Mouse (Mus musculus) liver, embryonic 16.5 days (tissue): ENCODE data around the gene Lgals12. TPM values are rescaled to one million over a fixed set of nuclear protein-coding genes. Genes with fewer than 3 reads are reported as not detected.

Source experiments
- ATAC-seq: fragments of 200-750 bp; cut with Nextera tagmentation; 2 replicates; pipeline ENCODE4 v1.8.0; 2017; ENCODE audit warnings: low read depth, mild to moderate bottlenecking, moderate number of reproducible peaks, moderate library complexity
- H3K27ac ChIP-seq: fragments of 300-500 bp; sonication (generic); 2 replicates; pipeline ENCODE4 v1.5.1; 2014; ENCODE audit warnings: mild to moderate bottlenecking, low read length
- H3K27me3 ChIP-seq: fragments of 300-500 bp; sonication (generic); 2 replicates; pipeline ENCODE4 v1.6.1; 2014; ENCODE audit warnings: low read depth, low read length, mixed read lengths; ENCODE audit not compliant: control insufficient read depth, insufficient read depth
- H3K36me3 ChIP-seq: fragments of 300-500 bp; sonication (generic); 2 replicates; pipeline ENCODE4 v1.6.1; 2014; ENCODE audit warnings: mild to moderate bottlenecking; ENCODE audit not compliant: control insufficient read depth, insufficient read depth
- H3K4me1 ChIP-seq: fragments of 300-500 bp; sonication (generic); 2 replicates; pipeline ENCODE4 v1.6.1; 2014; ENCODE audit warnings: low read depth, low read length, mixed read lengths; ENCODE audit not compliant: control insufficient read depth
- H3K4me2 ChIP-seq: fragments of 300-500 bp; sonication (generic); 2 replicates; pipeline ENCODE4 v1.6.1; 2014; ENCODE audit warnings: low read depth, low read length, mixed read lengths
- H3K4me3 ChIP-seq: fragments of 300-500 bp; sonication (generic); 2 replicates; pipeline ENCODE4 v1.5.1; 2014; ENCODE audit warnings: low read depth, mild to moderate bottlenecking, low read length
- H3K9ac ChIP-seq: fragments of 300-500 bp; sonication (generic); 2 replicates; pipeline ENCODE4 v1.6.1; 2014; ENCODE audit warnings: low read depth, low read length
- H3K9me3 ChIP-seq: fragments of 300-500 bp; sonication (generic); replicated peaks from 2 replicates; pipeline ENCODE4 v1.6.1; 2016; ENCODE audit warnings: low read length; ENCODE audit not compliant: control insufficient read depth
- WGBS: fragments of 180-500 bp; shearing (Covaris S2); extraction: QIAGEN DNeasy Blood & Tissue Kit; methylation state at CpG from one replicate; pipeline ENCODE4 v1.1.7; 2014; ENCODE audit not compliant: insufficient replicate concordance; 5-methylcytosine and 5-hydroxymethylcytosine counted together
- polyA plus RNA-seq: library from polyadenylated mRNA; unstranded; fragments of >200 nt; fragmentation: Nextera tagmentation; extraction: Ambion mirVana; gene quantifications from 2 replicates; pipeline ENCODE4 v1.2.1, GENCODE M21; 2015

The Lgals12 gene
- polyA plus RNA-seq, 1 experiment from 2014 or later, result 0.05 TPM

- Histone ChIP-seq H3K27me3 (peaks cover 18% of the 10 kb centered on the region), H3K4me2 (peak within 1 kb of the TSS; percentile 60), H3K4me1 (no peaks in the 10 kb centered on the region; the same call in 1 of the 2 replicates), H3K36me3 (no peaks in the 10 kb centered on the region), H3K9ac (no peak within 1 kb of the TSS), H3K27ac (no peak within 1 kb of the TSS), H3K4me3 (peak within 1 kb of the TSS; percentile 35), H3K9me3 (no peaks in the 10 kb centered on the region)
- 3% methylated on average over 54 of the region's 54 CpGs for WGBS
- no peak for ATAC-seq
Observed at GRCm38 (mm10) chr19:7611942-7612757, 5.2 kb upstream of the Lgals12 start, which contains the start of gene Hrasls5. Gene Hrasls5, plus strand, starts transcription at chr19:7612541.

- Histone ChIP-seq H3K9me3 (no peaks in the 10 kb centered on the region), H3K9ac (no peak overlapping the region), H3K4me1 (no peaks in the 10 kb centered on the region; the same call in 1 of the 2 replicates), H3K4me2 (no peak overlapping the region), H3K27me3 (peaks cover 13% of the 10 kb centered on the region), H3K36me3 (no peaks in the 10 kb centered on the region), H3K27ac (no peak overlapping the region), H3K4me3 (no peak overlapping the region)
- 51% methylated on average over 7 of the region's 7 CpGs for WGBS
- ATAC-seq, result no peak
Observed at GRCm38 (mm10) chr19:7607690-7608201, 753 bp upstream of the Lgals12 start.

GRCm38 (mm10) chr19:7605930-7606783 lies 836 bp downstream of the Lgals12 start:
- Histone ChIP-seq H3K9ac (no peak overlapping the region), H3K27me3 (no peaks in the 10 kb centered on the region; the same call in none of the 2 replicates), H3K4me2 (peak overlapping the region; percentile 28), H3K4me3 (no peak overlapping the region), H3K4me1 (no peaks in the 10 kb centered on the region), H3K9me3 (no peaks in the 10 kb centered on the region), H3K36me3 (no peaks in the 10 kb centered on the region), H3K27ac (no peak overlapping the region)
- no peak for ATAC-seq
- WGBS, result 6% methylated on average over 15 of the region's 15 CpGs

- Histone ChIP-seq H3K27me3 (no peaks in the 10 kb centered on the region; the same call in none of the 2 replicates), H3K27ac (no peak overlapping the region), H3K4me1 (no peaks in the 10 kb centered on the region), H3K4me3 (no peak overlapping the region), H3K9ac (no peak overlapping the region), H3K9me3 (no peaks in the 10 kb centered on the region), H3K4me2 (no peak overlapping the region), H3K36me3 (no peaks in the 10 kb centered on the region)
- ATAC-seq, result no peak
Observed at GRCm38 (mm10) chr19:7605013-7605412, 2.0 kb downstream of the Lgals12 start.

GRCm38 (mm10) chr19:7604107-7604506 lies 2.9 kb downstream of the Lgals12 start:
- Histone ChIP-seq H3K9ac (no peak overlapping the region), H3K4me2 (no peak overlapping the region), H3K4me3 (no peak overlapping the region), H3K27me3 (no peaks in the 10 kb centered on the region; the same call in none of the 2 replicates), H3K4me1 (no peaks in the 10 kb centered on the region), H3K36me3 (no peaks in the 10 kb centered on the region), H3K27ac (no peak overlapping the region), H3K9me3 (no peaks in the 10 kb centered on the region)
- WGBS, result 71% methylated on average over 10 of the region's 10 CpGs
- ATAC-seq, result no peak

- Histone ChIP-seq H3K4me2 (no peak overlapping the region), H3K36me3 (no peaks in the 10 kb centered on the region), H3K4me3 (no peak overlapping the region), H3K9ac (no peak overlapping the region), H3K9me3 (no peaks in the 10 kb centered on the region), H3K27me3 (no peaks in the 10 kb centered on the region), H3K27ac (no peak overlapping the region), H3K4me1 (no peaks in the 10 kb centered on the region)
- no peak for ATAC-seq
- 60% methylated on average over 4 of the region's 4 CpGs for WGBS
Observed at GRCm38 (mm10) chr19:7601551-7601950, 5.4 kb downstream of the Lgals12 start.

GRCm38 (mm10) chr19:7598481-7598880 lies 8.5 kb downstream of the Lgals12 start:
- H3K27ac ChIP-seq, result no peak overlapping the region
- ATAC-seq, result no peak
- H3K4me1 ChIP-seq, result no peaks in the 10 kb centered on the region
- no peak overlapping the region for H3K4me2 ChIP-seq
- H3K9ac ChIP-seq, result no peak overlapping the region
- H3K9me3 ChIP-seq, result no peaks in the 10 kb centered on the region
- WGBS, result 30% methylated on average over 4 of the region's 4 CpGs
- no peak overlapping the region for H3K4me3 ChIP-seq
- no peaks in the 10 kb centered on the region for H3K27me3 ChIP-seq
- H3K36me3 ChIP-seq, result no peaks in the 10 kb centered on the region

GRCm38 (mm10) chr19:7595534-7595933 lies 11.5 kb downstream of the Lgals12 start:
- no peaks in the 10 kb centered on the region for H3K4me1 ChIP-seq
- no peaks in the 10 kb centered on the region for H3K9me3 ChIP-seq
- no peaks in the 10 kb centered on the region for H3K27me3 ChIP-seq
- no peak for ATAC-seq
- no peak overlapping the region for H3K27ac ChIP-seq
- no peak overlapping the region for H3K4me2 ChIP-seq
- H3K4me3 ChIP-seq, result no peak overlapping the region
- 5% methylated on average over 2 of the region's 2 CpGs for WGBS
- H3K36me3 ChIP-seq, result no peaks in the 10 kb centered on the region
- no peak overlapping the region for H3K9ac ChIP-seq
